Mouse (Mus musculus) heart, embryonic 10.5 days (tissue): ENCODE data around the gene Gpalpp1. TPM values are rescaled to one million over a fixed set of nuclear protein-coding genes. Genes with fewer than 3 reads are reported as not detected.

Source experiments
- DNase-seq: peaks from one replicate; pipeline ENCODE4 v3.0.0-alpha.2; 2017; ENCODE audit warnings: low spot score
- H3K27ac ChIP-seq: fragments of 300-500 bp; sonication (generic); 2 replicates; pipeline ENCODE4 v1.5.1; 2016; ENCODE audit warnings: mild to moderate bottlenecking
- H3K27me3 ChIP-seq: fragments of 300-500 bp; sonication (generic); 2 replicates; pipeline ENCODE4 v1.6.1; 2016; ENCODE audit warnings: mild to moderate bottlenecking; ENCODE audit not compliant: poor library complexity, insufficient read depth, severe bottlenecking
- H3K36me3 ChIP-seq: fragments of 300-500 bp; sonication (generic); 2 replicates; pipeline ENCODE4 v1.6.1; 2016; ENCODE audit warnings: mild to moderate bottlenecking, moderate library complexity
- H3K4me1 ChIP-seq: fragments of 300-500 bp; sonication (generic); 2 replicates; pipeline ENCODE4 v1.6.1; 2016; ENCODE audit warnings: mild to moderate bottlenecking
- H3K4me3 ChIP-seq: fragments of 300-500 bp; sonication (generic); 2 replicates; pipeline ENCODE4 v1.5.1; 2016; ENCODE audit warnings: mild to moderate bottlenecking, moderate library complexity
- H3K9me3 ChIP-seq: fragments of 300-500 bp; sonication (generic); 2 replicates; pipeline ENCODE4 v1.6.1; 2016; ENCODE audit warnings: mild to moderate bottlenecking, moderate library complexity
- WGBS: fragments of 180-500 bp; shearing (Covaris S2); methylation state at CpG from one replicate; pipeline ENCODE4 v1.1.7; 2016; 5-methylcytosine and 5-hydroxymethylcytosine counted together
- polyA plus RNA-seq: library from polyadenylated mRNA; unstranded; fragments of >200 nt; fragmentation: Nextera tagmentation; extraction: Ambion mirVana; gene quantifications from 2 replicates; pipeline ENCODE4 v1.2.1, GENCODE M21; 2016

The Gpalpp1 gene
- polyA plus RNA-seq, 1 experiment from 2014 or later = 13.3 TPM

DNA sequence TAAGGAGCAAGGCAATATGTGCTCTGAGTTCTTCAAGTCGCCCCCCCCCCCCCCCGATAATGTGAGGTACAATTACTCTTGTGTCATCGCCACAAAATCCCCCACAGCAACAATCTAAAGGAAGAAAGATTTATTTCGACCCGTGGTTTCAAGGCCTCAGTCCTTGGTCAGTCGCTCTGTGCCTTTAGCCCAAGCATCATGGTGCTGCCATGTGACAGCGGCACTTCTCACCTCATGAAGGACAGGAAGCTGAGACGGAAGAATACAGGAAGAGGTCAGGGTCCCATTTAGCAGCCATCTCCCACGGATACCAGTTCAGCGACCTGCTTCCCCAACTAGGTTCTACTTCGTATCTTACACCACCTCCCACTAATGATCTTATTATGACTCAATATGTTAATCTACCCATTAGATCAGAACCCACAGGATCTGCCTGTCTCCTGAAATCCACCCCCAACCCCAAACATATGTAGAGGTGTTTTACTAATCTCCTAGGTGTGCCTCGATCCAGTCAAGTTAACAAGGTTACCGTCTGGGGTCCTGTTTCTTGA, 28.4 kb downstream of the Gpalpp1 start:
- no peak for DNase-seq
- H3K4me1 ChIP-seq = no peaks in the 10 kb centered on the region
- H3K27me3 ChIP-seq = no peaks in the 10 kb centered on the region
- H3K27ac ChIP-seq = no peak overlapping the region
- 83% methylated on average over 13 of the region's 13 CpGs for WGBS
- no peaks in the 10 kb centered on the region for H3K9me3 ChIP-seq
- H3K4me3 ChIP-seq = no peak overlapping the region
- 0 out of 2 replicates have a peak, but pooled peaks cover 3% of the 10 kb centered on the region for H3K36me3 ChIP-seq

DNA sequence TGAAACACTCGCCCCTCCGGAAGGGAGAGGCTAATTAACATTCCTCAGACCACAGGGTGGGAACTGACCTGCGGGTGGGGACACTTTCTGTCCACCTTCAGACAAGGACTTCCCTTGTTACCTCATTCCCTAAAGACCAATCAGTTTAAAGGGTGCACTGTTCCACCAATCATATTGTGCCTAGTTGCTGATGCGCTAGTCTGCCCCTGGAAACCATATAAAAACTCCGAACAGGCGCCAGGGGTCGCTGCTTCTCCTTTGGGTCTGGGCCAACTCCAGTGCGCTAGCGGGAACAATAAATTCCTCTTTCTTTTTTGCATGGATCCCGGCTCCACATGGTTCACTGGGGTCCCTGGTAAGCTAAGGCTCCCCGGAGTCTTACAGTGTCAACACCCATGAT, 29.1 kb downstream of the Gpalpp1 start:
- no peak overlapping the region for H3K27ac ChIP-seq
- no peaks in the 10 kb centered on the region for H3K4me1 ChIP-seq
- no peaks in the 10 kb centered on the region for H3K27me3 ChIP-seq
- WGBS = 65% methylated on average over 11 of the region's 11 CpGs
- 0 out of 2 replicates have a peak, but pooled peaks cover 2% of the 10 kb centered on the region for H3K36me3 ChIP-seq
- no peaks in the 10 kb centered on the region for H3K9me3 ChIP-seq
- DNase-seq = no peak
- H3K4me3 ChIP-seq = no peak overlapping the region

DNA sequence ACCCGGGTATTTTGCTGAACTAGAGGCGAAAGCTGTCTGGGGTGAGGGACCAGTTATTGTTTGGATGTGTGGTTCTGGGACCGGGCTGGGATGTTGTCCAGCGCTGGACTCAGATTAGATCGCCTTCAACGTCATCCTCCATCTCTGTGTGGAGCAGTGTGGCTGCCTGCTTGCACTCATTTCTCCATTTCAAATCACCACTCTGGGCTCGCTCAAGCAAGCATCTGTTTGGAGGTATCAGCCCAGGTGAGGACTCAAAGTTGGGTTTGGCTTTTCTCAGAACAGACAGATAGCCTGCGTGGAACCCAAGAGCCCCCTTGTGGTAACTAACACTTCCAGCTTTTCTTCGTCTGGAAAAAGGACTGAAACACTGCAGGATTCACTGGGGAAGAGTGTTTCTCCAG, 33.5 kb downstream of the Gpalpp1 start:
- H3K9me3 ChIP-seq = no peaks in the 10 kb centered on the region
- H3K27ac ChIP-seq = no peak overlapping the region
- WGBS = 46% methylated on average over 9 of the region's 9 CpGs
- peak; percentile 73 for DNase-seq
- no peaks in the 10 kb centered on the region for H3K27me3 ChIP-seq
- H3K4me3 ChIP-seq = no peak overlapping the region
- no peaks in the 10 kb centered on the region for H3K4me1 ChIP-seq
- no peaks in the 10 kb centered on the region for H3K36me3 ChIP-seq

DNA sequence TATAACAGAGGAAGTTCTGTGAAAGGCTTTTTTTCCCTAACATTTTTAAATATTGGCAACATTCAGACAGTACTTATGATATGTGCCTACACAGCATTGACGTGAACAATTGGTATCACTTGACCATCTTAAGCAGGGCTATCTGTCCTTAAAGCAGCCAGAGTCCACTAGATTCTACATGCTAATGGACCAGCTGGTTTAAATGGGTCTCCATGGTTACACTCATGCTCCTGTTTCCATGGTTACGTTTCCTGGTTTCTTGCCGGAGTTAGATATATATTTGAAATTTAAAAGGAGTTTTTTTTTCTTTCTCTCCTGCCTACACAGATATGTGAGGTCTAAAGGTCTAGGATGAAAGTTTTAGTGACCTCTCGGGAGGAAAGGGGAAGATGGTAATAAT, 34.0 kb downstream of the Gpalpp1 start:
- H3K36me3 ChIP-seq = no peaks in the 10 kb centered on the region
- no peaks in the 10 kb centered on the region for H3K27me3 ChIP-seq
- DNase-seq = no peak
- H3K27ac ChIP-seq = no peak overlapping the region
- H3K4me3 ChIP-seq = no peak overlapping the region
- no peaks in the 10 kb centered on the region for H3K4me1 ChIP-seq
- H3K9me3 ChIP-seq = no peaks in the 10 kb centered on the region
- 74% methylated on average over 4 of the region's 4 CpGs for WGBS

DNA sequence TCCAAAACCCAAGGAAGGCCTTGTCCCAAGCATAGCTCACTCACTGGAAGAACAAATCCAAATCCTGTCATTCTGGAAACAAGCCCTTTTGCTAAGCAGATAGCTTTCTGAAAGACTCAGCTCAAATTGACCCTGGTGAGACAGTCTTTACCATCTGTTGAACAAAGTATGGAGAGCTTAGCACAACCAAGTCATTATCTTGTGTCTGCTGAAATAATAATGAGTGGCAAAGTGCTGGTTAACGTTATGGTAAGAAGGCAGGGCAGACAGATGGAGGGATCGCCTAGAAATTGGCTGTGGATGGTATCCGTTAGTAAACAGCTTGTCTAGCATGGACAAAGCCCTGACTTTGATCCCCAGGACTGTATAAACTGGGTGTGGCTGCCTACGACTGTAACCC, 34.8 kb downstream of the Gpalpp1 start:
- 63% methylated on average over 4 of the region's 4 CpGs for WGBS
- H3K4me1 ChIP-seq = no peaks in the 10 kb centered on the region
- DNase-seq = no peak
- no peaks in the 10 kb centered on the region for H3K9me3 ChIP-seq
- H3K36me3 ChIP-seq = no peaks in the 10 kb centered on the region
- no peak overlapping the region for H3K4me3 ChIP-seq
- H3K27me3 ChIP-seq = no peaks in the 10 kb centered on the region
- H3K27ac ChIP-seq = no peak overlapping the region

DNA sequence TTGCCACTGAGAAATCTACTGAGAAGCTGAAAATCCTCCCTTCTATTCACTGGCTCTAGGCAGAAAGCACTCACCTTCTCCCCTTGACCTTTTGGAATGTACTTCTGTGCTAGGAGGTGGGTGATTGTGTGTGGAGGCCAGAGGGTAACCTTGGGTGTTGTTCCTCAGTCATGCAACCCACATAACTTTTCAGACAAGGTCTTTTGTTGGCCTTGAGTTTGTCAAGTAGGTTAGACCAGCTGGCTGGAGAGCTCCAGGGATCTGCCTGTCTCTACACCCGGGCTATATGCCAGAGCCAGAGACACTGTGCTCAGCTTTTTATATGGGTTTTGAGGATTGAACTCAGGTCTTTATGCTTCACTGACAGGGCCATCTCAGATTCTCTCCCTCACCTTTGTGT, 36.4 kb downstream of the Gpalpp1 start:
- H3K27ac ChIP-seq = no peak overlapping the region
- H3K4me1 ChIP-seq = no peaks in the 10 kb centered on the region
- H3K9me3 ChIP-seq = no peaks in the 10 kb centered on the region
- H3K36me3 ChIP-seq = no peaks in the 10 kb centered on the region
- H3K4me3 ChIP-seq = no peak overlapping the region
- DNase-seq = no peak
- H3K27me3 ChIP-seq = no peaks in the 10 kb centered on the region
- 79% methylated on average over 1 of the region's 1 CpGs for WGBS

DNA sequence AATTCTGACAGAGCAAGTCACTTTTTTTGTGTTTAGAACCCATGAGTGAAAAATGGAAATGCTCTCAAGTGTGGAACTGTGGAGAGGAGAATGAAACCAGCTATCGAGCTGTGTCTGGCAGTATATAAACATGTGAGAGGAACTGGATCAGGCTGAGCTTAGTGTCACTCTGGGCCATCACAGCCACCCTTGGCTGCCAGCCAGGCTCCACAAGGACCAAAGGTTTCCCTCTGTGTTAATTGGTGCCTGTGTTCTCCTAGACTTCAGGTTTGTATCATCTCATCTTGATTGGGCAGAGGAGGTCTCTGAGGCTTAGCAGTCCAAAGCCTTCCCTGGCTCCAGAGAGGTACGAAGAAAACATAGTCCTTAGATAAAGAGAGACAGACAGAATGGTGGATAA, 37.9 kb downstream of the Gpalpp1 start:
- Histone ChIP-seq H3K27ac (no peak overlapping the region), H3K9me3 (no peaks in the 10 kb centered on the region), H3K4me3 (no peak overlapping the region), H3K4me1 (no peaks in the 10 kb centered on the region), H3K27me3 (no peaks in the 10 kb centered on the region), H3K36me3 (no peaks in the 10 kb centered on the region)
- WGBS = 62% methylated on average over 2 of the region's 2 CpGs
- DNase-seq = no peak

DNA sequence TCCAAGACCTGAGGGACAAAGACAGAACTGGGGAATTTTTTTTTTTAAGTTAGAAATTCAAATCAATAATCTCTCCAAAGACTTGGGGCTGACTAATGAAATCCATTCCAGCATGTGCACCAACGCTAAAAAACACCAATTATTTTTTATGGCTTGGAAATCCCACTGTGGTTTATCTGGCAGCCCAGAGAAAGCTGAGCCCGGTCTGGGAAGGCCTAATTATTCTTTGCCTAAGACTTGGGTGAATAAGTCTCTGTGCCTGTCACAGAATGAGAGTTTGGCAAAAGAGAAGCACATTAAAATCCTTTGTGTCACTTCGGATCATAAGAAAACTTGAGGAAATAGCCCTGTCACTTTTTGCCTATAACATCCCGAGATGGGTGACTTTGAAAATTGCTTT, 41.3 kb downstream of the Gpalpp1 start:
- H3K4me3 ChIP-seq = no peak overlapping the region
- H3K4me1 ChIP-seq = no peaks in the 10 kb centered on the region
- WGBS = 87% methylated on average over 4 of the region's 4 CpGs
- no peaks in the 10 kb centered on the region for H3K27me3 ChIP-seq
- no peak for DNase-seq
- no peak overlapping the region for H3K27ac ChIP-seq
- no peaks in the 10 kb centered on the region for H3K9me3 ChIP-seq
- H3K36me3 ChIP-seq = no peaks in the 10 kb centered on the region

DNA sequence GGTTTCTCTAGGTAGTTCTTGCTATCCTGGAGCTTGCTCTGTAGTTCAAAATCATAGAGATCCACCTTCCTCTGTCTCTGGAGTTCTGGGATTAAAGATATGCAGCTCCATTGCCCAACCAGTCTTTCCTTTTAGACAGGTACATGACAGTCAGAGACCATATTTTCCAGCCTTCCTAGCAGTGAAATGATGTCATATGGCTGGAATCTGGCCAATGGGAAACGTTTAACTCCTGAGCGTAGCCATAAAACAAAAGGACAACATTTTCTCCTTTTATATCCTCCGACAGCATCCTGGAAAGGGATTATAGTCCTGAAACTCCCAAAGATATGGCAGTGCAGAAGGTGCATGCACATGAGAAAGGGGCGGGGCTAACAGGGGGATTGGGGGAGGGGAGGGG, 42.3 kb downstream of the Gpalpp1 start:
- H3K4me1 ChIP-seq = no peaks in the 10 kb centered on the region
- no peak overlapping the region for H3K27ac ChIP-seq
- H3K27me3 ChIP-seq = no peaks in the 10 kb centered on the region
- 61% methylated on average over 4 of the region's 4 CpGs for WGBS
- H3K4me3 ChIP-seq = no peak overlapping the region
- H3K9me3 ChIP-seq = no peaks in the 10 kb centered on the region
- DNase-seq = no peak
- no peaks in the 10 kb centered on the region for H3K36me3 ChIP-seq

DNA sequence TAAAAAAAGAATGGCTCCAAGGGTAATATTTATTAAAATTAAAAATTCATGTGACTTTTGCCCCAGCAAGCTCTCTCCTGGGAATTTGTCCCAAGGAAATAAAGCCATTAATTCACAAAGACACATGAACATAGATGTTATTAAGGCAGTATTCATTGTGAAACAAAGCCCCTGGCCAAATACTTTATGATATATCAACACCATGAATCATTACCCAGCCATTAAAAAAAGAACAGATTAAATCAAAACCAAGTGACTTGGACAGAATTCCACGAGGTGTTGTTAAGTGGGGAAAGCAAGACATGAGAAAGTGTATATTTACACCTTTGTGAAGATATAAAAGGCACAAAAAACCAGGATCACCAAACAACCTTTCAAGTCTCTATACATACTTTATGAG, 43.3 kb downstream of the Gpalpp1 start:
- 81% methylated on average over 1 of the region's 1 CpGs for WGBS

DNA sequence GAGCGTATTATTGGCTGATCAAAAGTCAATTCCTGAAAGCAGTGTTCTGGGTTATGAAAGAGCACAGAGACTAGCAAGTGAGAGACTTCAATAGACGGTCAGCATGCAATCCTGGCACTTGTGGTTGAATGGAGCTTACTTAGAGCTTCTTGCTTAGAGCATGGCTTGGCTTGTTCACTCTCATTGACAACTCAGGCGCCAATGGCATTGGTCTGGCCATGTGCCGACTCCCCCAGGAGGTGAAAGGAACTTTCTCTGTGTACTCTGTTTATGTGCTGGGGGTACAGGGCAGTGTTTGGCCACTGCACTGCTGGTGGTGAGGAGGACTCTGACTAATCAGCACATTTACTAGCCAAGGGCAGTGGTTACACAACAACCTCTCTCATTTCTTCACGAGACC, 51.1 kb downstream of the Gpalpp1 start:
- Histone ChIP-seq H3K27ac (no peak overlapping the region), H3K27me3 (no peaks in the 10 kb centered on the region), H3K36me3 (no peaks in the 10 kb centered on the region), H3K4me3 (no peak overlapping the region), H3K4me1 (peaks cover 2% of the 10 kb centered on the region; the same call in 1 of the 2 replicates), H3K9me3 (no peaks in the 10 kb centered on the region)
- DNase-seq = no peak
- 76% methylated on average over 5 of the region's 5 CpGs for WGBS

More for the DNA sequence above, 43.3 kb downstream of the Gpalpp1 start:
- Histone ChIP-seq H3K4me3 (no peak overlapping the region), H3K36me3 (no peaks in the 10 kb centered on the region), H3K27ac (no peak overlapping the region), H3K9me3 (no peaks in the 10 kb centered on the region), H3K4me1 (no peaks in the 10 kb centered on the region), H3K27me3 (no peaks in the 10 kb centered on the region)
- DNase-seq = no peak

DNA sequence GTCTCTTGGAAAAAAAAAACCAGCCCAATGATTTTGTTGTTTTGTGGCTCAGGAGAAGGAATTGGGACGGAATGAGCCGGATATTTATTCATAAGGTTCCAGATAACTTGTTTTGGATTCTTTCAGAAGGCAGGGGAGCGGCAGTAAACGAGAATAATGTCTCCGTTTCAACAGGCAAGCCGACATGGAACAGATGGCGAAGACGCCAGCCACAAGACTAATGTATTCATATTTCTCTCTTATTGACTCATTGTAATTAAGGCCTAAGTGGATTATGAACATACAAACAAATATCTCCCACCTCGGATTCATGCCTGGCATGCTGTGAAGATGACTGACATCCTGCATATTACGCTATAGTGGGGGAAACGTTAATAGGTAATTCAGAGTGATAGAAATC, 56.8 kb downstream of the Gpalpp1 start:
- H3K9me3 ChIP-seq = no peaks in the 10 kb centered on the region
- H3K27me3 ChIP-seq = no peaks in the 10 kb centered on the region
- DNase-seq = no peak
- 76% methylated on average over 11 of the region's 11 CpGs for WGBS
- no peak overlapping the region for H3K4me3 ChIP-seq
- H3K27ac ChIP-seq = no peak overlapping the region
- H3K36me3 ChIP-seq = no peaks in the 10 kb centered on the region
- H3K4me1 ChIP-seq = peaks cover 5% of the 10 kb centered on the region; the same call in 1 of the 2 replicates

DNA sequence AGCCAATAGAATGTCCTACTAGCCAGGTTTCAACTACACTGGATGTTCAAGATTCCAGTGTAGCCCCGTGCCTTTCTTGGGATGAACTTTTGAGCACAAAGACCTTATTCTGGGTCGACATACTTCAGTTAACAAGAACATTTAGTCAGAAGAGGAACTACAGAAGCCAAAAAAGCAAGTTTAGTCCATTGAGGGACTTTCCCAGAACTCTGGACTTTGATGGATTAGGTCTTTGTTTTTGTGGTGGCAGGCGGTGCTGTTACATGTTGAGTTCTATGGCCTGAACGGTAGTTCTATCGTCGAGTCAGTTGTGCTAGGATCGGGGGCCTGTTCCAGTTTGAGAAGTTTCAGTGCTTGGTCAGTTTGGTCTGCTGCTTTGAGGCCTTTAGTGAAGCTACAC, 58.6 kb downstream of the Gpalpp1 start:
- WGBS = 81% methylated on average over 7 of the region's 7 CpGs
- peaks cover 5% of the 10 kb centered on the region; the same call in 1 of the 2 replicates for H3K4me1 ChIP-seq

DNA sequence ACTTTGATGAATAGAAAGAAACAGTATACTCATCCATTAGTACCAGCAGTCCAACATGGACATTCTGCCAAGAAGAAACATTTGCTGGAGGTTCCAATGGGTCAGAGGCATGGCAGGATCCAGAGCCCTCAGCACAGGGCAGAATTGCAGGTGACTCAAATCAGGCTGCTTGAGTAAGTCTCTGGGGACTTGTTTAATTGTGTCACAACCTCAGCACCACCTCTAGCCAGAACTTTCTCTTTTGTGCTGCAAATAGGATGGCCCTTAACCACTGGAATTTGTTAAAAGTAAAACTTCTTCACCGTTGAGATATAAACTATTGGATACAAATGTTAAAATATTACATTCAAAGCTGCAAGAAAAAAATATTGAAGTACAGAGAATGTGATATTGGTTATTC, 64.8 kb downstream of the Gpalpp1 start:
- 63% methylated on average over 1 of the region's 1 CpGs for WGBS
- H3K27ac ChIP-seq = no peak overlapping the region
- DNase-seq = no peak

More for the DNA sequence above, 58.6 kb downstream of the Gpalpp1 start:
- no peaks in the 10 kb centered on the region for H3K27me3 ChIP-seq
- no peaks in the 10 kb centered on the region for H3K9me3 ChIP-seq
- no peak overlapping the region for H3K4me3 ChIP-seq
- no peaks in the 10 kb centered on the region for H3K36me3 ChIP-seq
- no peak for DNase-seq
- no peak overlapping the region for H3K27ac ChIP-seq

More for the DNA sequence above, 64.8 kb downstream of the Gpalpp1 start:
- Histone ChIP-seq H3K4me3 (no peak overlapping the region), H3K27me3 (no peaks in the 10 kb centered on the region), H3K36me3 (no peaks in the 10 kb centered on the region), H3K9me3 (no peaks in the 10 kb centered on the region), H3K4me1 (no peaks in the 10 kb centered on the region)
